Mouse (Mus musculus) kidney, postnatal 0 days (tissue): Measurements from ENCODE around the gene Erg. TPM values are rescaled to one million over a fixed set of nuclear protein-coding genes. Genes with fewer than 3 reads are reported as not detected.

Experiments used
- ATAC-seq: fragments of 200-750 bp; cut with Nextera tagmentation; replicated peaks from 2 replicates; pipeline ENCODE4 v1.8.0; 2017; ENCODE audit warnings: low read depth, moderate number of reproducible peaks, moderate TSS enrichment, moderate library complexity; ENCODE audit not compliant: low FRiP score
- DNase-seq: peaks from one replicate; pipeline ENCODE4 v3.0.0-alpha.2; 2016; ENCODE audit warnings: low spot score
- H3K27ac ChIP-seq: fragments of 300-500 bp; sonication (generic); 2 replicates; pipeline ENCODE4 v1.5.1; 2014; ENCODE audit warnings: mild to moderate bottlenecking
- H3K27me3 ChIP-seq: fragments of 300-500 bp; sonication (generic); 2 replicates; pipeline ENCODE4 v1.6.1; 2014; ENCODE audit warnings: low read length, mixed read lengths; ENCODE audit not compliant: insufficient read depth
- H3K36me3 ChIP-seq: fragments of 300-500 bp; sonication (generic); 2 replicates; pipeline ENCODE4 v1.6.1; 2014; ENCODE audit warnings: low read length, mixed read lengths; ENCODE audit not compliant: insufficient read depth
- H3K4me1 ChIP-seq: fragments of 300-500 bp; sonication (generic); replicated peaks from 2 replicates; pipeline ENCODE4 v1.6.1; 2014; ENCODE audit warnings: antibody characterized with exemption, low read length, mixed read lengths; ENCODE audit not compliant: insufficient read depth
- H3K4me2 ChIP-seq: fragments of 300-500 bp; sonication (generic); 2 replicates; pipeline ENCODE4 v1.6.1; 2014; ENCODE audit warnings: mild to moderate bottlenecking, low read length, moderate library complexity, mixed read lengths
- H3K4me3 ChIP-seq: fragments of 300-500 bp; sonication (generic); replicated peaks from 2 replicates; pipeline ENCODE4 v1.5.1; 2014; ENCODE audit warnings: low read depth, low read length
- H3K9ac ChIP-seq: fragments of 300-500 bp; sonication (generic); 2 replicates; pipeline ENCODE4 v1.6.1; 2014; ENCODE audit warnings: low read depth, low read length
- H3K9me3 ChIP-seq: fragments of 300-500 bp; sonication (generic); replicated peaks from 2 replicates; pipeline ENCODE4 v1.6.1; 2016; ENCODE audit warnings: low read length, inconsistent platforms, mixed read lengths
- CTCF ChIP-seq: IDR thresholded peaks from 2 replicates; pipeline ENCODE4 v1.5.1; 2016; ENCODE audit warnings: antibody characterized with exemption, low read depth, mild to moderate bottlenecking, moderate library complexity
- WGBS: fragments of 180-500 bp; shearing (Covaris S2); extraction: QIAGEN DNeasy Blood & Tissue Kit; methylation state at CpG from one replicate; pipeline ENCODE4 v1.1.7; 2014; 5-methylcytosine and 5-hydroxymethylcytosine counted together
- polyA plus RNA-seq: library from polyadenylated mRNA; unstranded; fragments of >200 nt; fragmentation: Nextera tagmentation; extraction: Ambion mirVana; gene quantifications from 2 replicates; pipeline ENCODE4 v1.2.1, GENCODE M21; 2015

The Erg gene
- polyA plus RNA-seq, 1 experiment from 2014 or later: 6.4 TPM

DNA sequence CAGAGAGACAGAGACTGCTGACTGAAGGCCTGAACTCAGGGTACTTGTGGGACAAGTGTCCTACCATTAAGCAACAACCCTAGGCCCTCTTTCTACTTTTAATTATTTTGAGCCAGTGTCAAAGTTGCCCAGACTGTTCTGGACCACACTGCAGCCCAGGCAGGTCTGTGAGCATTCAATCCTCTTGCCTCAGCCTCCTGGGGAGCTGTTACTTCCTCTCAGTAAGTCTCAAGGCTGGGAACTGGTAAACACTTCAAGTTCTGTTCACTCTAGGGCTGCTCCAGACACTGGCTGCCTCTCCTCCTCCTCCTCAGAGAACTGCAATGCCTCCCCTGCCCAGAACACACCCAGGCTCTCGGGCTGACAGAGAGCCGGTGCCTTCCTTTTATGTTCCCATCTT is 140.0 kb downstream of the Erg start:
- Histone ChIP-seq H3K27ac (no peak overlapping the region), H3K4me3 (no peak overlapping the region), H3K4me2 (no peak overlapping the region), H3K27me3 (no peaks in the 10 kb centered on the region), H3K9ac (no peak overlapping the region), H3K9me3 (no peaks in the 10 kb centered on the region), H3K36me3 (no peaks in the 10 kb centered on the region), H3K4me1 (no peaks in the 10 kb centered on the region)
- no peak for ATAC-seq
- no peak for TF ChIP-seq CTCF
- 49% methylated on average over 2 of the region's 2 CpGs for WGBS
- DNase-seq: no peak

DNA sequence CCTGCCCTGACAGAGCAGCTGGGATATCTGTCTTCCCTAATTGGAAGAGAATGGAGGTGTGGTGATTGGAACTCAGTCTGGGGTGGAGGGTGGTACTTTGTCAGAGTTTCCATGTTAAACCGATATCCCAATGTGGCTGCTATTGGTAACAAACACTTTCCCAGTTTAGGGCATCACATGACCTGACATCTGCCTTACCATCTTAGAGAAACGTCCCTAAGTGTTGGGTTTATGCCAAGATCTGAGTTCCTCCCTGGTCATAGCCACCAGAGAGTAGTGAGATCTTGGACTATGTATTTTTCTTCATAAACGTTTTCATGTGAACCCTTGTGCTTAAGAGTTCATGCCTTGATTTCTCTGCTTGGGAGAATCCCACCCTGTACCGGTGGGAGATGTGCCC is 144.4 kb downstream of the Erg start:
- Histone ChIP-seq H3K4me3 (no peak overlapping the region), H3K27me3 (no peaks in the 10 kb centered on the region), H3K4me2 (no peak overlapping the region), H3K36me3 (no peaks in the 10 kb centered on the region), H3K9ac (no peak overlapping the region), H3K9me3 (no peaks in the 10 kb centered on the region), H3K27ac (no peak overlapping the region), H3K4me1 (peaks cover 4% of the 10 kb centered on the region; the same call in 1 of the 2 replicates)
- no peak for DNase-seq
- WGBS: 64% methylated on average over 4 of the region's 4 CpGs
- TF ChIP-seq CTCF: no peak
- ATAC-seq: no peak

DNA sequence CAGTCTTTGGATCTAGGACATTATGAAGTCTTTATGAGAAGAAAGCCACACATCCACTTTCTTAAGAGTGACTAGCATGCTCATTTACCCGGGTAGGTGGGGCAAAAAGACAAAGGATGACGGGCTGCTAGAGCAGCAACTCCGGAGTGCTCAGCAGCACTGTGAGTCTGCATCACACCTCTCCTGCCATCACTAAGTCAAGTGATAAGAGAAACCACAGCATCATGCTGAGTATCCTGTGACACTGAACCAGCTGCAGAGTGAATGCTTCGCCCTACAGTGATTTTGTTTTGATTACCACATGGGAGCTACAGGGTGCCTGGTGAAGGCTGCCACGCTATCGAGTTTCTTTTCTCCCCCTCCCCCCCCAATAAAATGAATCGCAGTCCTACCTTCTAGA is 145.2 kb downstream of the Erg start:
- no peaks in the 10 kb centered on the region for H3K36me3 ChIP-seq
- DNase-seq (no peak), ATAC-seq (no peak)
- no peak for TF ChIP-seq CTCF
- H3K4me3 ChIP-seq: no peak overlapping the region
- no peak overlapping the region for H3K27ac ChIP-seq
- H3K9ac ChIP-seq: no peak overlapping the region
- 45% methylated on average over 7 of the region's 7 CpGs for WGBS
- no peak overlapping the region for H3K4me2 ChIP-seq
- peaks cover 4% of the 10 kb centered on the region; the same call in 1 of the 2 replicates for H3K4me1 ChIP-seq
- H3K9me3 ChIP-seq: no peaks in the 10 kb centered on the region
- no peaks in the 10 kb centered on the region for H3K27me3 ChIP-seq

DNA sequence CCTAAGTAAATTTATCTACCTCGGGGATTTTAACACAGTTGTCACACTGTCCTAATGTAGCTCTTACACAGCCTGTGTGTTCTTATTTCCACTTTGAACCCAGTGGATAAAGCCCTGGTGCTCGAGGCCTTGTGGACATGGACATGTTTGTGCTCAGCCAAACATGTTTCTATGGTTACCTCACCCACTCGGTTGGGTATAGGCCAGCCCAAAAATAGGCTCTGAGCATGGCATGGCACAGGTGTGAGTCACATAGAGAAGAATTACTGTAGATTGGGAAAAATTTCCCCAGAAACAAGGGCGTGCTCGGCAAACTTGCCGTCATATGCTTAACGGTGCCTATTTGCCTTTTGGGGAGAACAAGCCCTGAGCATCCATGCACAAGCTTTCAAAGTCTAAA is 146.1 kb downstream of the Erg start:
- ATAC-seq: no peak
- Histone ChIP-seq H3K27ac (0 out of 2 replicates have a peak overlapping the region, but pooled peaks have one; percentile 77), H3K4me1 (peaks cover 4% of the 10 kb centered on the region; the same call in 1 of the 2 replicates)

DNA sequence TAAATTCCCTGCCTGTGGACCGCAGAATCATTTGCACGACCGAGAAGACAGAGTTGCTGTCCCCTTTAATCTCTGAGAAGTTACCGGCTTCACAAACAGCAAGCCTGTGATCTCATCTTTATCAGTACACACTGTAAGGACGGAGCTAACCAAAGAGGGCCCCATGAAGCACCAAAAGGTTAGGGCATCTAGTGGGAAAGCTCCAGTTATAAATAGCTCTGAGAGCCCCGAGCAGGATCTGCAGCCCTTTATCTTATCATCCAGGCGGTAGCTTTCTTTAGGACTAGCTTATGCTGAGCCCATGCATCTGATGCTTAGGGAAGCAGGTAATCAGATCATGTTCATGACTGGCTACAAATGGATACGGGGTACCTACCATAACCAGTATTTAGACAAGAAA is 146.6 kb downstream of the Erg start:
- no peak for ATAC-seq
- Histone ChIP-seq H3K27ac (peak overlapping the region; percentile 77), H3K9ac (no peak overlapping the region), H3K4me3 (no peak overlapping the region), H3K4me1 (peaks cover 4% of the 10 kb centered on the region; the same call in 1 of the 2 replicates), H3K4me2 (no peak overlapping the region), H3K36me3 (no peaks in the 10 kb centered on the region), H3K27me3 (no peaks in the 10 kb centered on the region), H3K9me3 (no peaks in the 10 kb centered on the region)
- WGBS: 41% methylated on average over 8 of the region's 8 CpGs
- DNase-seq: no peak
- TF ChIP-seq CTCF: no peak

More for the DNA sequence above, 146.1 kb downstream of the Erg start:
- Histone ChIP-seq H3K36me3 (no peaks in the 10 kb centered on the region), H3K4me2 (no peak overlapping the region), H3K27me3 (no peaks in the 10 kb centered on the region), H3K9ac (no peak overlapping the region), H3K4me3 (no peak overlapping the region), H3K9me3 (no peaks in the 10 kb centered on the region)
- 77% methylated on average over 7 of the region's 7 CpGs for WGBS
- DNase-seq: no peak
- no peak for TF ChIP-seq CTCF

DNA sequence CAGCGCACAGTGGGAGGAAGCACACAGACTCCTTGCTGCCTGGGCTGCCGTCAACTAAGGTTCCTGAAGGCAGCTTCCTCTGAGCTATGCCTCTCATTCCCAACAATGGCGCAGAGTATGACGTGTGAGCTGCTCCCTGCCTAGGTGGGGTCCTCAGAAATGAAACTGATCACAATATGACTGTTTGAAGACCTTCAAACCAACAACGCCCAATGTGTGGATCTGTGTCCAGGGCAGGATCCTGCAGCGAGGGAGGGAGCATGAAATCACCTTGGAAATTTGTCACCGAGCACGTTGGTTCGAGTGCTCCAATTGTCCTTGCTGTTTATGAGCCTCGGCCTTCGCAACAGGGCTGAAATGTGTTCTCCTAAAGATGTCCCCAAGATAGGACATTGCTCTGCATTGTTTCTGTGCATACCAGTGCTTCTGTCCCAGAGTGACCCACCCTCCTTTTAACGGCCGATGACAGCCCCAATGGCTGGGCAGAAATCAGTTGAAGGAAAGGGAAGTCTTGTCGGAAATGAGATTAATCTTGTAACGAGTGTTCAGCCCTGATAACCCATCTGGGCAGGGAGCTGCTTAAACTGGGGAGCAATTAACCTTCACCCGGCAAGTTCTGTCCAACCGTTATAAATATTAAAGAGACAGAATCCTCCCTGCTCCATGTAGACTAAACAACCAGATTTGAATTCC is 147.4 kb downstream of the Erg start:
- WGBS: 43% methylated on average over 17 of the region's 17 CpGs
- H3K36me3 ChIP-seq: no peaks in the 10 kb centered on the region
- no peak overlapping the region for H3K4me2 ChIP-seq
- H3K4me3 ChIP-seq: no peak overlapping the region
- DNase-seq: peak; percentile 64
- H3K27ac ChIP-seq: peak overlapping the region; percentile 77
- H3K9ac ChIP-seq: no peak overlapping the region
- no peak for TF ChIP-seq CTCF
- H3K27me3 ChIP-seq: no peaks in the 10 kb centered on the region
- H3K4me1 ChIP-seq: peaks cover 4% of the 10 kb centered on the region; the same call in 1 of the 2 replicates
- ATAC-seq: 0 out of 2 replicates have a peak, but pooled peaks have one; percentile 13
- no peaks in the 10 kb centered on the region for H3K9me3 ChIP-seq

DNA sequence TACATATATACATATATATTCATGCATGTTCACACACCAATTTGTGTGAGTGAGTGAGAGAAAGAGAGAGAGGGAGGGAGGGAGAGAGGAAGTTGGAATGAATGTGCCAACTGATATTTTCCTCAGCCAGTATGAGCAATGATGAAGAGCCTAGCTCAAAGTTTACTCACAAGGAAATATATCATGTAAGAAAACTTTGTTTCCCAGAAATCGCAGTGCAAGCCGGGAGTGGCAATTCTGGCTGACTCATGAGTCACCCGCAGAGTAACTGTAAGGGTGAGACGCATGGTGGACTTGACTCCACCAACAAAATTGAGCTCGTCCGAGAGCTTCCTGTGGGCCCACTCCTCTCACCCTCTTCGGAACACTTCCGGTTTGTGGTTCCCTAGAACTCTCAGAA is 149.8 kb downstream of the Erg start:
- 71% methylated on average over 8 of the region's 8 CpGs for WGBS
- no peak for DNase-seq
- H3K4me2 ChIP-seq: no peak overlapping the region
- H3K9ac ChIP-seq: no peak overlapping the region
- no peaks in the 10 kb centered on the region for H3K36me3 ChIP-seq
- ATAC-seq: no peak
- no peak overlapping the region for H3K4me3 ChIP-seq
- peaks cover 4% of the 10 kb centered on the region; the same call in 1 of the 2 replicates for H3K4me1 ChIP-seq
- no peaks in the 10 kb centered on the region for H3K9me3 ChIP-seq
- no peak overlapping the region for H3K27ac ChIP-seq
- H3K27me3 ChIP-seq: no peaks in the 10 kb centered on the region
- TF ChIP-seq CTCF: no peak
